Mouse (Mus musculus) bone marrow, adult 2 months (tissue): ENCODE data around the gene Pdha2. TPM values are rescaled to one million over a fixed set of nuclear protein-coding genes. Genes with fewer than 3 reads are reported as not detected.

Experiments
- H3K27ac ChIP-seq: fragments of 200-500 bp; 2 replicates; pipeline ENCODE4 v1.5.1; 2012; ENCODE audit warnings: low read depth, mild to moderate bottlenecking, control low read depth, inconsistent platforms, low read length; ENCODE audit not compliant: control insufficient read depth, poor library complexity, insufficient read depth
- H3K4me1 ChIP-seq: fragments of 200-500 bp; 2 replicates; pipeline ENCODE4 v1.6.1; 2011; ENCODE audit warnings: low read length; ENCODE audit not compliant: control insufficient read depth, insufficient read depth
- H3K4me3 ChIP-seq: fragments of 200-500 bp; replicated peaks from 2 replicates; pipeline ENCODE3; 2011; ENCODE audit warnings: mild to moderate bottlenecking, low read depth, low read length, control low read depth; ENCODE audit not compliant: control insufficient read depth
- CTCF ChIP-seq: fragments of 200-500 bp; IDR thresholded peaks from 2 replicates; pipeline ENCODE4 v1.5.1; 2011; ENCODE audit warnings: low read length, control low read depth; ENCODE audit not compliant: control insufficient read depth, insufficient read depth
- POLR2A ChIP-seq: fragments of 200-500 bp; IDR thresholded peaks from 2 replicates; pipeline ENCODE4 v1.6.1; 2011; ENCODE audit warnings: low read depth, mild to moderate bottlenecking, control low read depth, low read length, borderline replicate concordance; ENCODE audit not compliant: control insufficient read depth
- WGBS: fragments of 180-500 bp; shearing (Covaris S2); methylation state at CpG from one replicate; pipeline ENCODE4 v1.1.7; 2018; 5-methylcytosine and 5-hydroxymethylcytosine counted together
- polyA plus RNA-seq: library from polyadenylated mRNA; stranded (reverse); fragments of >200 nt; gene quantifications from 2 replicates; pipeline ENCODE4 v1.2.4, GENCODE M21; 2011; ENCODE audit warnings: low replicate concordance; ENCODE audit not compliant: missing spikeins, insufficient read depth, insufficient read length

Gene Pdha2
- polyA plus RNA-seq, result not detected in 2 replicates

- Histone ChIP-seq H3K4me1 (no peaks in the 10 kb centered on the region), H3K27ac (no peak within 1 kb of the TSS), H3K4me3 (no peak within 1 kb of the TSS)
- 70% methylated on average over 5 of the region's 5 CpGs for WGBS
- TF ChIP-seq POLR2A (no peak), CTCF (no peak)
Measured at GRCm38 (mm10) chr3:141212255-141212654, at the start of gene Pdha2. TSS of gene Pdha2 (minus strand) at chr3:141212355.

- H3K4me1 ChIP-seq, result no peaks in the 10 kb centered on the region
- no peak for TF ChIP-seq CTCF
- TF ChIP-seq POLR2A, result no peak
- H3K27ac ChIP-seq, result no peak overlapping the region
- H3K4me3 ChIP-seq, result no peak overlapping the region
- 79% methylated on average over 1 of the region's 1 CpGs for WGBS
Measured at GRCm38 (mm10) chr3:141260518-141260917, 48.4 kb upstream of the Pdha2 start.

- no peak overlapping the region for H3K4me3 ChIP-seq
- H3K27ac ChIP-seq, result no peak overlapping the region
- TF ChIP-seq POLR2A (no peak), CTCF (no peak)
- 74% methylated on average over 1 of the region's 1 CpGs for WGBS
- H3K4me1 ChIP-seq, result no peaks in the 10 kb centered on the region
Measured at GRCm38 (mm10) chr3:141251440-141251839, 39.3 kb upstream of the Pdha2 start.

GRCm38 (mm10) chr3:141244725-141245298 lies 32.7 kb upstream of the Pdha2 start:
- H3K4me3 ChIP-seq, result no peak overlapping the region
- no peak overlapping the region for H3K27ac ChIP-seq
- no peaks in the 10 kb centered on the region for H3K4me1 ChIP-seq
- TF ChIP-seq POLR2A, result no peak
- TF ChIP-seq CTCF, result no peak
- WGBS, result 68% methylated on average over 5 of the region's 5 CpGs

- TF ChIP-seq POLR2A, result no peak
- no peak for TF ChIP-seq CTCF
- Histone ChIP-seq H3K4me3 (no peak overlapping the region), H3K4me1 (no peaks in the 10 kb centered on the region), H3K27ac (no peak overlapping the region)
- WGBS, result 64% methylated on average over 2 of the region's 2 CpGs
Measured at GRCm38 (mm10) chr3:141238071-141238470, 25.9 kb upstream of the Pdha2 start.

GRCm38 (mm10) chr3:141229148-141229547 lies 17.0 kb upstream of the Pdha2 start:
- no peak overlapping the region for H3K4me3 ChIP-seq
- WGBS, result 55% methylated on average over 2 of the region's 2 CpGs
- H3K27ac ChIP-seq, result no peak overlapping the region
- H3K4me1 ChIP-seq, result no peaks in the 10 kb centered on the region
- no peak for TF ChIP-seq CTCF
- TF ChIP-seq POLR2A, result no peak

GRCm38 (mm10) chr3:141222339-141222738 lies 10.2 kb upstream of the Pdha2 start:
- TF ChIP-seq POLR2A, result no peak
- TF ChIP-seq CTCF, result no peak
- 57% methylated on average over 1 of the region's 1 CpGs for WGBS
- Histone ChIP-seq H3K4me1 (no peaks in the 10 kb centered on the region), H3K27ac (no peak overlapping the region), H3K4me3 (no peak overlapping the region)

GRCm38 (mm10) chr3:141218561-141218960 lies 6.4 kb upstream of the Pdha2 start:
- WGBS, result 14% methylated on average over 2 of the region's 2 CpGs
- Histone ChIP-seq H3K4me1 (no peaks in the 10 kb centered on the region), H3K27ac (no peak overlapping the region), H3K4me3 (no peak overlapping the region)
- no peak for TF ChIP-seq POLR2A
- TF ChIP-seq CTCF, result no peak

- TF ChIP-seq POLR2A (no peak), CTCF (no peak)
- Histone ChIP-seq H3K27ac (no peak overlapping the region), H3K4me1 (no peaks in the 10 kb centered on the region)
Measured at GRCm38 (mm10) chr3:141216999-141217398, 4.8 kb upstream of the Pdha2 start.

More at GRCm38 (mm10) chr3:141216999-141217398, 4.8 kb upstream of the Pdha2 start:
- no peak overlapping the region for H3K4me3 ChIP-seq
